Mouse (Mus musculus): ENCODE data around the gene Cep55.

DNA sequence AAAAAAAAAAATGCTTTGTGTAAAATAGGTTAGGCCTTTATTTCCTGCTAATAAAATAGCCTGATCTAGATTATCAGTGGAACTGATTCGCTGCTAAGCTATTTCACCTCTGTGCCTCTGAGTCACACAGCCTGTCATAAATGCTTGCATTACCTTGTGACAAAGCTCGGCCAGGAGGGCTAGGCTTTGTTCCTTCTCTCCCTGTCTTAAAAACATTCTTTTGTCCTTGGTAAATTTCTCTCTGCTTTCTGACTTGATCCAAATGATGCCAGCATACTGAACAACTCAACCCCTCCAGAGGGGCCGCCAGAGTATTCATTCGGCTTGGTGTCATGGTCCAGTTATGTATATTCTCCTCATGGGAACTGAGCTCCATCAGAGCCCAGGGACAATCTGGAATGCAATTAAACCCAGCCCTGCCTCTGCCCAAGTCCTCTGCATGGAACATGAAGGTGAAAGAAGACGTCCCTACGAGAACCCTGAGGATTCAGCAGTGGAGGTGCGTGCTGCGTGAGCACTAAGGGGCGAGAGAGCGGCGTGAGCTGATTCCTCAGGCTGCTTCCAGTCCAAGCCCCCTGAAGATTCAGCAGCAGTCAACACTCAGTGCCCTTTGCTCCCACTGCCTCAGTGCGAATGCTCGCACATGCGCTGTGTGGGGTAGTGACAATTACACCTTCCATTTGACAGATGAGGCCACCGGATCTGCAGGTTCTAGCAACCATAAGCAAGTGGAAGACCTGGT is 21.6 kb upstream of the Cep55 start:
- no peak for TF ChIP-seq GATA1 (IDR thresholded peaks at IDR 0.05; ENCODE audit: borderline replicate concordance, low read length)
- no peak for TF ChIP-seq FLI1 (IDR thresholded peaks at IDR 0.05; ENCODE audit: low read length)

Measured in megakaryocyte, embryonic 14.5 days (primary cell).